Mouse (Mus musculus) heart, adult 2 months (tissue): ENCODE measurements around the gene Shisal2a. TPM values are rescaled to one million over a fixed set of nuclear protein-coding genes. Genes with fewer than 3 reads are reported as not detected.

Experiments
- DNase-seq, 2 experiments: peaks; one replicate each; pipeline ENCODE4 v3.0.0; 2021
- H3K27ac ChIP-seq: fragments of 200-600 bp; 2 replicates; pipeline ENCODE4 v1.8.1; 2022
- H3K27me3 ChIP-seq: fragments of 200-500 bp; 2 replicates; pipeline ENCODE4 v1.6.1; 2012; ENCODE audit warnings: mild to moderate bottlenecking, low read length, inconsistent platforms, mixed read lengths; ENCODE audit not compliant: control insufficient read depth, insufficient read depth
- H3K36me3 ChIP-seq: fragments of 200-500 bp; 2 replicates; pipeline ENCODE4 v1.6.1; 2012; ENCODE audit warnings: low read length, inconsistent platforms; ENCODE audit not compliant: control insufficient read depth, insufficient read depth
- H3K4me1 ChIP-seq: fragments of 200-500 bp; 2 replicates; pipeline ENCODE4 v1.6.1; 2011; ENCODE audit warnings: low read length; ENCODE audit not compliant: control insufficient read depth, insufficient read depth
- H3K4me3 ChIP-seq: fragments of 200-600 bp; 2 replicates; pipeline ENCODE4 v1.8.1; 2022
- H3K79me2 ChIP-seq: fragments of 200-500 bp; replicated peaks from 2 replicates; pipeline ENCODE4 v1.6.1; 2012; ENCODE audit warnings: mild to moderate bottlenecking, inconsistent platforms, low read length, moderate library complexity, mixed read lengths; ENCODE audit not compliant: control insufficient read depth, insufficient read depth
- H3K9ac ChIP-seq: fragments of 200-500 bp; 2 replicates; pipeline ENCODE4 v1.6.1; 2012; ENCODE audit warnings: low read depth, mild to moderate bottlenecking, control low read depth, inconsistent platforms, low read length, mixed read lengths
- CTCF ChIP-seq: fragments of 200-600 bp; IDR thresholded peaks from 2 replicates; pipeline ENCODE4 v1.8.1; 2022; ENCODE audit warnings: antibody characterized with exemption, mild to moderate bottlenecking, moderate library complexity
- EP300 ChIP-seq: fragments of 200-500 bp; IDR thresholded peaks from 2 replicates; pipeline ENCODE4 v1.6.1; 2011; ENCODE audit warnings: low read depth, low read length, control low read depth; ENCODE audit not compliant: insufficient read depth
- POLR2A ChIP-seq: fragments of 200-500 bp; IDR thresholded peaks from 2 replicates; pipeline ENCODE4 v1.6.1; 2011; ENCODE audit warnings: mild to moderate bottlenecking, low read depth, low read length, control low read depth; ENCODE audit not compliant: insufficient read depth
- WGBS: fragments of 180-500 bp; shearing (Covaris S2); methylation state at CpG from one replicate; pipeline ENCODE4 v1.1.7; 2018; 5-methylcytosine and 5-hydroxymethylcytosine counted together
- intact Hi-C: fragments of 180-260 bp; cut with DNase I; formaldehyde crosslinking; loops from one replicate; pipeline ENCODE4 v1.15.1; 2025
- polyA plus RNA-seq: library from polyadenylated mRNA; depleted of rRNA; stranded (reverse); fragments of >200 nt; gene quantifications from 2 replicates; pipeline ENCODE4 v1.2.3, GENCODE M21; 2012; rRNA removed
- total RNA-seq, 2 experiments: library from RNA; stranded (reverse); gene quantifications; 2 replicates each; pipeline ENCODE4 v1.2.3; 2021

The Shisal2a gene
- total and polyA plus RNA-seq, 3 experiments, result not detected

DNA sequence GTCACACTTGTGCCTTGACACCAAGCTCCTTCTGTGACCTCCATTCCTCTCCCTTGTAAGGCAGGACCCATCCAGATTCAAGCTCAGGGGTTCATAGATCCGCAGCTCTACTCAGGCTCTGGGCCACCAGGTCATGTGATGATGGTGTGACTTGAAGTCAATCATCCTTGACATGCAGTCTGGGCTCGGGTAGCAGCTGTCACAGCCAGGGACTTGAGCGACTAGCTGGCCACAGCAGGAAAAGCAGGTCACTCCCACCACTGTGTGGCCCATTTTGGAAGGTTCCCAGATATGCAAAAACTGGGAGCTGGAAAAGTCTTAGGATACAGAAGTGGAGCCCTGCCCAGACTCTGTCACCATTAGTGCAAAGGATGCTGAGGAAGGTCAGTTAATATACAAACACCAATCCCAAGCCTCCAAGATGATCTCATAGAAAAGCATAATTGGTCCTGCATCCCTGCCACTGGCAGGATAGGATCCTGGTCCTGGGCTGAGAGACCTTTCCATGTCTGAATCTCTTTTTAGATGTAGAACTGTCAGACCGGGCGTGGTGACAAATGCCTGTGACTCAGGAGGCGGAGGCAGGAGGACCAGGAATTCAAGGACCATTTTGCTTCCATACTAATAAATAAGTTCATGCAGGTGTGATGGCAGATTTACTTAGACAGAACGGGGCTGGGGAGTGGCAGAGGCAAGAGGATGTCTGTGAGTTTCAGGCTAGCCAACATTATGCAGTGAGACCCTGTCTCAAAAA is 62.3 kb downstream of the Shisal2a start:
- Histone ChIP-seq H3K36me3 (no peaks in the 10 kb centered on the region), H3K27me3 (no peaks in the 10 kb centered on the region), H3K27ac (no peak overlapping the region), H3K4me3 (no peak overlapping the region), H3K79me2 (no peaks in the 10 kb centered on the region), H3K4me1 (peaks cover 1% of the 10 kb centered on the region; the same call in 1 of the 2 replicates), H3K9ac (no peak overlapping the region)
- 62% methylated on average over 7 of the region's 7 CpGs for WGBS
- intact Hi-C loops, result loop anchor here (10.0 kb wide), 1 partner anchor 246 kb away; no protein-coding TSS in a partner anchor
- DNase-seq, result no peak
- no peak for TF ChIP-seq CTCF
- no peak for TF ChIP-seq EP300
- no peak for TF ChIP-seq POLR2A

DNA sequence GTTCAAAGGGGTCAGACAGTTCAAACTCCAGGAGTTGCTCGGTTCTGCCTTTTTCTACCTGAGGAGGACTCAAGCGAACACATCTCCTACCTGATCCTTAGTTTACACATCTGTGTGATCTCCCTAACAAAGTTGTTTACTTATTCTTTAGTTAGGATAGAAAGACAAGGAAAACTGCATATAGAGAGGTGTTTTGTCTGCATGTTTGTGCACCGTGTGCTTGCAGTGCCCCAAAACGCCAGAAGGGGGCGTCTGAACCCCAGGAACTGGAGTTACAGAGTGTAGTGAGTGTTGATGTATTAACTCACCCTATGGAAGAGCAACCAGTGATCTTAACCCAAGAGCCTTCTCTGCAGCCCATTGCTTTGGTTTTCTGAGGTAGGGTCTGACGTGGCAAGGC is 63.4 kb downstream of the Shisal2a start:
- H3K27me3 ChIP-seq, result no peaks in the 10 kb centered on the region
- H3K4me1 ChIP-seq, result peaks cover 1% of the 10 kb centered on the region; the same call in 1 of the 2 replicates
- no peaks in the 10 kb centered on the region for H3K79me2 ChIP-seq
- WGBS, result 71% methylated on average over 6 of the region's 6 CpGs
- H3K9ac ChIP-seq, result no peak overlapping the region
- intact Hi-C loops, result loop anchor here (10.0 kb wide), 1 partner anchor 245 kb away; no protein-coding TSS in a partner anchor
- no peak overlapping the region for H3K4me3 ChIP-seq
- no peak for TF ChIP-seq POLR2A
- peak; percentile 44 for TF ChIP-seq CTCF
- TF ChIP-seq EP300, result no peak
- H3K27ac ChIP-seq, result no peak overlapping the region
- no peaks in the 10 kb centered on the region for H3K36me3 ChIP-seq
- no peak for DNase-seq

DNA sequence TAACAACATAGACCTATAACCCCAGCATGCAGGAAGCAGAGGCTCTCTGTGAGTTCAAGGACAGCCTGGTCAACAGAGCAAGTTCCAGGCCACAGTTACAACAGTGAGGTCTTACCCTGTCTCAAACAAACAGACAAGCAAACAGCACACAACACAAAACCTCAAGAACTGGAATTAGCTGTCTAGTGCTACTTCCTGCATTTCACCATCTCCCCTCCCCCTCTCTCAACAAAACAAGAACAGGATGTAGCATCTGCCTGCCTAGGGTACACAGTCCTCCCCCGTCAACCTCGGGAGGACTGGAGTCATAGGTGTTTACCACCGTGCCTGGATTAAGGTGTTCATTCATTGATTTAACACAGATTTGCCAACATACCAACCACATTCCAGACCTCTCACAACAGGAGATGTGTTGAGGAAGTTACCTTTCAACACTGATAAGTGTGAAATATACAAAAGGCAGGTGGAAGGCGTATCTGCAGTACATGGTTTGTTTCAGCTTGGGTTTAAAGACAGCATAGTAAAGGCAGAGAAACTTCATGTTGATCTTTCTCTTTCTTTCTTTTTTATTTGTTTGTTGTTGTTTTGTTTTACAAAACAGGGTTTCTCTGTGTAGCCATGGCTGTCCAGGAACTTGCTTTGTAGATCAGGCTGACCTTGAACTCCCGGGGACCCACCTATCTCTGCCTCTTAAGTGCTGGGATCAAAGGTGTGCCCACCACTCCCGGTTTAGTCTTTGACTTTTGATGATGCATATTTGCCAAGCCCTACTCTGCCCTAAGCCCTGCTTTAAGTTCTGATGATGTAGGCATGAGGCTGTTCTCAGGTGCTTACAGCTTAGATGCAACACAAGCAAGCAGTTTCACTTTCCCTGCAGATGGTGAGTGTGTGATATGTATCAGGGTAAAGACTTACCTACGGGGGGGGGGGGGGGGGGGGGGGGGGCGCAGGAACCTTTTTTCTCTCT is 64.2 kb downstream of the Shisal2a start:
- TF ChIP-seq CTCF (no peak), POLR2A (no peak), EP300 (no peak)
- Histone ChIP-seq H3K36me3 (no peaks in the 10 kb centered on the region), H3K27ac (no peak overlapping the region), H3K4me1 (peaks cover 1% of the 10 kb centered on the region; the same call in 1 of the 2 replicates), H3K27me3 (no peaks in the 10 kb centered on the region), H3K4me3 (no peak overlapping the region), H3K79me2 (no peaks in the 10 kb centered on the region), H3K9ac (no peak overlapping the region)
- no peak for DNase-seq
- WGBS, result 29% methylated on average over 6 of the region's 8 CpGs
- intact Hi-C loops, result no loop called here

Other genes with a start within 250 kb of the Shisal2a start
- gene Scp2, start 238.4 kb downstream of the Shisal2a start, total RNA-seq, result 100 to 1,000 TPM; 303 to 357 TPM
- gene Scp2, start 238.4 kb downstream of the Shisal2a start, polyA plus RNA-seq, result 235 and 387 TPM in 2 replicates
- 10 to 100 TPM; 27.7 to 34.4 TPM for gene Echdc2, start 217.9 kb downstream of the Shisal2a start, total RNA-seq
- 64.0 and 77.8 TPM in 2 replicates for gene Echdc2, start 217.9 kb downstream of the Shisal2a start, polyA plus RNA-seq
- under 1 TPM in 1 of 2 experiments, not detected in 1; 0.10 TPM for gene Zyg11a, start 165.3 kb downstream of the Shisal2a start, total RNA-seq
- 0.27 TPM in 1 of 2 replicates, not detected in the other for gene Zyg11a, start 165.3 kb downstream of the Shisal2a start, polyA plus RNA-seq
- 10 to 100 TPM; 34.8 to 39.1 TPM for gene Zyg11b, start 82.3 kb downstream of the Shisal2a start, total RNA-seq
- gene Zyg11b, start 82.3 kb downstream of the Shisal2a start, polyA plus RNA-seq, result 10.9 and 24.2 TPM in 2 replicates
- gene Coa7, start 55.2 kb downstream of the Shisal2a start, total RNA-seq, result 10 to 100 TPM; 29.5 to 40.1 TPM
- gene Coa7, start 55.2 kb downstream of the Shisal2a start, polyA plus RNA-seq, result 11.1 and 17.6 TPM in 2 replicates
- gene Gpx7, start 23.6 kb upstream of the Shisal2a start, total RNA-seq, result 1 to 10 TPM; 5.9 to 7.7 TPM
- 14.2 and 16.5 TPM in 2 replicates for gene Gpx7, start 23.6 kb upstream of the Shisal2a start, polyA plus RNA-seq
- 10 to 100 TPM; 19.6 to 21.8 TPM for gene Tut4, start 76.1 kb upstream of the Shisal2a start, total RNA-seq
- 24.1 and 29.7 TPM in 2 replicates for gene Tut4, start 76.1 kb upstream of the Shisal2a start, polyA plus RNA-seq
- gene Prpf38a, start 196.0 kb upstream of the Shisal2a start, total RNA-seq, result 10 to 100 TPM; 14.3 to 17.0 TPM
- gene Prpf38a, start 196.0 kb upstream of the Shisal2a start, polyA plus RNA-seq, result 3.2 and 7.1 TPM in 2 replicates
- gene Orc1, start 196.1 kb upstream of the Shisal2a start, total RNA-seq, result not detected
- 0.04 TPM in 1 of 2 replicates, not detected in the other for gene Orc1, start 196.1 kb upstream of the Shisal2a start, polyA plus RNA-seq
- gene Cc2d1b, start 236.6 kb upstream of the Shisal2a start, total RNA-seq, result 10 to 100 TPM; 13.5 to 13.7 TPM
- 13.4 and 16.7 TPM in 2 replicates for gene Cc2d1b, start 236.6 kb upstream of the Shisal2a start, polyA plus RNA-seq